Mouse (Mus musculus) liver, adult 2 months (tissue): ENCODE results near the gene Helz2. TPM values are rescaled to one million over a fixed set of nuclear protein-coding genes. Genes with fewer than 3 reads are reported as not detected.

Experiments used
- DNase-seq: peaks from one replicate; pipeline ENCODE4 v3.0.0-alpha.2; 2011; ENCODE audit warnings: low read depth, low spot score; ENCODE audit errors: extremely low read depth
- H3K27ac ChIP-seq: fragments of 200-500 bp; replicated peaks from 2 replicates; pipeline ENCODE4 v1.5.1; 2012; ENCODE audit warnings: low read depth, mild to moderate bottlenecking, control low read depth, inconsistent platforms, low read length; ENCODE audit not compliant: insufficient read depth
- H3K27me3 ChIP-seq: fragments of 200-500 bp; 2 replicates; pipeline ENCODE4 v1.6.1; 2012; ENCODE audit warnings: mild to moderate bottlenecking, moderate library complexity, low read length, inconsistent platforms; ENCODE audit not compliant: control insufficient read depth, insufficient read depth
- H3K36me3 ChIP-seq: fragments of 200-500 bp; 2 replicates; pipeline ENCODE4 v1.6.1; 2012; ENCODE audit warnings: low read length, inconsistent platforms; ENCODE audit not compliant: control insufficient read depth, insufficient read depth
- H3K4me1 ChIP-seq: fragments of 200-500 bp; 2 replicates; pipeline ENCODE4 v1.6.1; 2011; ENCODE audit warnings: low read length; ENCODE audit not compliant: control insufficient read depth, insufficient read depth
- H3K4me3 ChIP-seq: fragments of 200-500 bp; 2 replicates; pipeline ENCODE4 v1.5.1; 2011; ENCODE audit warnings: low read depth, mild to moderate bottlenecking, control low read depth, low read length, moderate library complexity; ENCODE audit not compliant: insufficient read depth
- H3K79me2 ChIP-seq: fragments of 200-500 bp; 2 replicates; pipeline ENCODE4 v1.6.1; 2012; ENCODE audit warnings: inconsistent platforms, mild to moderate bottlenecking, low read length, moderate library complexity; ENCODE audit not compliant: control insufficient read depth, insufficient read depth
- H3K9ac ChIP-seq: fragments of 200-500 bp; 2 replicates; pipeline ENCODE4 v1.6.1; 2012; ENCODE audit warnings: low read depth, mild to moderate bottlenecking, control low read depth, inconsistent platforms, low read length
- CTCF ChIP-seq: fragments of 200-500 bp; IDR thresholded peaks from 2 replicates; pipeline ENCODE4 v1.5.1; 2011; ENCODE audit warnings: low read depth, low read length, control low read depth
- POLR2A ChIP-seq: fragments of 200-500 bp; IDR thresholded peaks from 2 replicates; pipeline ENCODE4 v1.6.1; 2011; ENCODE audit warnings: low read length, control low read depth; ENCODE audit not compliant: insufficient read depth; ENCODE audit errors: extremely low read depth
- WGBS: fragments of 180-500 bp; shearing (Covaris S2); methylation state at CpG from one replicate; pipeline ENCODE4 v1.1.7; 2018; 5-methylcytosine and 5-hydroxymethylcytosine counted together
- polyA plus RNA-seq: library from polyadenylated mRNA; depleted of rRNA; stranded (reverse); fragments of >200 nt; gene quantifications from 2 replicates; pipeline ENCODE4 v1.2.3, GENCODE M21; 2012
- total RNA-seq: library from RNA; depleted of rRNA; stranded (reverse); fragments of >200 nt; gene quantifications from 2 replicates; pipeline ENCODE4 v1.2.3, GENCODE M21; 2014

The Helz2 gene
- total and polyA plus RNA-seq, 2 experiments: 20.3 to 65.9 TPM

DNA sequence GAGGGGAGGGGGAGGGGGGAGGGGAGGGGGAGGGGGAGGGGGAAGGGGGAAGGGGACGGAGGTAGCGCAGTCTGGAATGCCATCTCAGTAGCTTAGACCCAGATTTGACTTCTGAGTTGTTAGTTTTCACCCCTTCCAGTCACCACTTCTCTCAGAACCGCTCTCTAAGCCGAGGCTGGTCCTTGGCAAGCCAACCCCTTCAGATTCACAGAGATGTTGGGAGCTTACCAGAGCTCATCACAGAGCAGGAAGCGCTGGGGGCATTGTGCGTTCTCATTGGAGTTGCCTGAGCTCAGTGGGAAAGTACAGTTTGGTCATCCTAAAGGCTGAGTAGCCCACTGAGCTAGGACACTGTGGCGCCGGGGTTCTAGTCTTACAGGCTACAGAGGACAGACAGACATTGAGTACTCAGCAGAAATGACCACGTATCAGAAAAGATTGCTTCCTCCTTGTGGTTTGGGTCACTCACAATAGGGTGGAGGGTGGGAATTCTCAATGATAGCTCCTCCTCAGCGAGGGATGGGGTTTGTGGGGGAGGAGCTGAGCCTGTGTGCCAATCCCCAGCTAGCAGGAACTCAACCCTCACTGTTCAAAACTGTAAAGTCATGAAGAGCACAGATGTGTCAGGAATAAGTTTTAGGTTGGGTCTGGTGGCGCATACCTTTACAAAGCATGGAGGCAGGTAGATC, 2.0 kb upstream of the Helz2 start:
- Histone ChIP-seq H3K27ac (peak overlapping the region; percentile 69), H3K79me2 (peaks cover 28% of the 10 kb centered on the region), H3K4me3 (no peak overlapping the region), H3K27me3 (no peaks in the 10 kb centered on the region), H3K36me3 (peaks cover 5% of the 10 kb centered on the region; the same call in 1 of the 2 replicates), H3K9ac (peak overlapping the region; percentile 28; the same call in 1 of the 2 replicates), H3K4me1 (peaks cover 41% of the 10 kb centered on the region)
- TF ChIP-seq POLR2A (no peak), CTCF (no peak)
- WGBS: 20% methylated on average over 11 of the region's 11 CpGs
- peak; percentile 77 for DNase-seq

- Histone ChIP-seq H3K9ac (peak overlapping the region; percentile 60; the same call in 1 of the 2 replicates), H3K36me3 (peaks cover 11% of the 10 kb centered on the region), H3K79me2 (peaks cover 35% of the 10 kb centered on the region), H3K27ac (peak overlapping the region; percentile 65), H3K27me3 (no peaks in the 10 kb centered on the region), H3K4me1 (peaks cover 36% of the 10 kb centered on the region), H3K4me3 (no peak overlapping the region)
- no peak for DNase-seq
- TF ChIP-seq POLR2A (no peak), CTCF (no peak)
- WGBS: 55% methylated on average over 3 of the region's 3 CpGs
Measured at GRCm38 (mm10) chr2:181242314-181242665, 463 bp upstream of the Helz2 start.

- peak overlapping the region; percentile 79 for H3K4me3 ChIP-seq
- no peak for TF ChIP-seq POLR2A
- TF ChIP-seq CTCF: no peak
- DNase-seq: peak; percentile 72
- H3K4me1 ChIP-seq: peaks cover 36% of the 10 kb centered on the region
- peak overlapping the region; percentile 91 for H3K9ac ChIP-seq
- peaks cover 19% of the 10 kb centered on the region for H3K36me3 ChIP-seq
- no peaks in the 10 kb centered on the region for H3K27me3 ChIP-seq
- 33% methylated on average over 13 of the region's 13 CpGs for WGBS
- peak overlapping the region; percentile 98 for H3K27ac ChIP-seq
- H3K79me2 ChIP-seq: peaks cover 35% of the 10 kb centered on the region
Measured at GRCm38 (mm10) chr2:181240806-181241440, 904 bp downstream of the Helz2 start.

GRCm38 (mm10) chr2:181239261-181239660, 2.6 kb downstream of the Helz2 start:
- Histone ChIP-seq H3K9ac (peak overlapping the region; percentile 13), H3K4me3 (no peak overlapping the region; the same call in 1 of the 2 replicates), H3K4me1 (peaks cover 32% of the 10 kb centered on the region), H3K27ac (no peak overlapping the region), H3K36me3 (peaks cover 28% of the 10 kb centered on the region), H3K79me2 (peaks cover 35% of the 10 kb centered on the region), H3K27me3 (no peaks in the 10 kb centered on the region)
- no peak for DNase-seq
- WGBS: 79% methylated on average over 9 of the region's 9 CpGs
- no peak for TF ChIP-seq CTCF
- TF ChIP-seq POLR2A: no peak

GRCm38 (mm10) chr2:181238861-181239260, 3.0 kb downstream of the Helz2 start:
- Histone ChIP-seq H3K36me3 (peaks cover 31% of the 10 kb centered on the region), H3K27ac (no peak overlapping the region), H3K9ac (no peak overlapping the region), H3K79me2 (peaks cover 35% of the 10 kb centered on the region), H3K27me3 (no peaks in the 10 kb centered on the region), H3K4me1 (peaks cover 29% of the 10 kb centered on the region), H3K4me3 (no peak overlapping the region)
- 36% methylated on average over 2 of the region's 2 CpGs for WGBS
- no peak for TF ChIP-seq POLR2A
- TF ChIP-seq CTCF: no peak
- DNase-seq: no peak
